Mouse (Mus musculus): ENCODE results near the gene Esr1. TPM values are rescaled to one million over a fixed set of nuclear protein-coding genes. Genes with fewer than 3 reads are reported as not detected.

The Esr1 gene
- 6.7 TPM for polyA plus RNA-seq (2014; fragmentation: Illumina TruSeq; extraction: RNeasy Lipid Tissue Mini Kit (QIAGEN cat#74804); ENCODE audit: low read depth, low replicate concordance)

DNA sequence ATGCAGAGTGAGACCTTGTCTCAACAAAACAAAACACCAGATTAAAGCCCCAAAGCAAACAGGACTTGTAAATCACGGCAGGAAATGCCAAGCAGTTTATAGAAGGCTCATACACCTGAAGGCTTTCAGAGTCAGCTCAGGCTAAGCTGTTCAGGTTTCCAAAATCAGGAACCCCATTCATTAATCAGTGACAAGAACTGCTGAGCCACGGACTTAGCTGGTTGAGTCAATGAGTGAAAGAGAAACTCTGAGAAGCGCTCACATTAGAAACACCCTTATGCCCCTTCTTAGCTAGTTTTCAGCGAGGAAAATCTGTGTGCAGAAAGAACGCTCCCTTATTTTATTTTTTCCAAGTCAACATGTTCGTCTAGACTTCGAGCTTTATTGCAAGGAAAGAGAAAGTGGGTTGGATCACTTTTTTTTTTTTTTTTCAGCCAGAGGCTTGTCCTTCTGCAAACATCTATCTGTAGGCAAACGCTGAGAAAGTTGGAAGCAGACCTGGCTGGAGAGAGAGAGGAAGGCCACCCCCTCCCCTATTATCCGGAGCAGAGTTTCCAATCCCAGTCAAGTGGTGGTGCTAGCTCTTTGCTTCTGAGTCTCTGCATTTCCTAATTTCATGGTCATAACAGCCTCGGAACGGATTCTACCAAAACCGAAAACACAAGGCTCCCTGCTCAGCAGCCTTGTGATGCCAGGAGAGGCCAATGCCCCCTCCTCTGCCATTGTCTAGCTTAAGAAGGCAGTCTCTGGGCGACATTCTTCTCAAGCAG is at the start of gene Esr1:
TSS of gene Esr1 (plus strand) at position 208 of the 770 bp plus-strand sequence.

Other genes starting within 250 kb of the Esr1 start
- gene Zbtb2, start 223.5 kb upstream of the Esr1 start, polyA plus RNA-seq (2014; fragmentation: Illumina TruSeq; extraction: RNeasy Lipid Tissue Mini Kit (QIAGEN cat#74804); ENCODE audit: low read depth, low replicate concordance): 18.8 TPM
- 84.4 TPM for gene Rmnd1, start 179.2 kb upstream of the Esr1 start, polyA plus RNA-seq (2014; fragmentation: Illumina TruSeq; extraction: RNeasy Lipid Tissue Mini Kit (QIAGEN cat#74804); ENCODE audit: low read depth, low replicate concordance)
- 51.3 TPM for gene Armt1, start 179.1 kb upstream of the Esr1 start, polyA plus RNA-seq (2014; fragmentation: Illumina TruSeq; extraction: RNeasy Lipid Tissue Mini Kit (QIAGEN cat#74804); ENCODE audit: low read depth, low replicate concordance)
- gene Ccdc170, start 129.1 kb upstream of the Esr1 start, polyA plus RNA-seq (2014; fragmentation: Illumina TruSeq; extraction: RNeasy Lipid Tissue Mini Kit (QIAGEN cat#74804); ENCODE audit: low read depth, low replicate concordance): 0.54 TPM